Mouse (Mus musculus) intestine, embryonic 14.5 days (tissue): ENCODE measurements around the gene Btnl2. TPM values are rescaled to one million over a fixed set of nuclear protein-coding genes. Genes with fewer than 3 reads are reported as not detected.
A peak's percentile ranks its signal among the peaks of the same experiment; 100 is the strongest.

Experiments
- ATAC-seq: fragments of 200-750 bp; cut with Nextera tagmentation; replicated peaks from 2 replicates; pipeline ENCODE4 v1.8.0; 2017; ENCODE audit warnings: low read depth, moderate number of reproducible peaks, moderate TSS enrichment, moderate library complexity; ENCODE audit not compliant: low FRiP score, low TSS enrichment
- DNase-seq: peaks from one replicate; pipeline ENCODE4 v3.0.0-alpha.2; 2018; ENCODE audit warnings: low spot score
- H3K27ac ChIP-seq: fragments of 300-500 bp; sonication (generic); 2 replicates; pipeline ENCODE4 v1.5.1; 2014; ENCODE audit warnings: low read depth, mild to moderate bottlenecking, control low read depth
- H3K27me3 ChIP-seq: fragments of 300-500 bp; sonication (generic); replicated peaks from 2 replicates; pipeline ENCODE4 v1.6.1; 2014; ENCODE audit warnings: low read length, control low read depth; ENCODE audit not compliant: control insufficient read depth, insufficient read depth
- H3K36me3 ChIP-seq: fragments of 300-500 bp; sonication (generic); 2 replicates; pipeline ENCODE4 v1.6.1; 2014; ENCODE audit warnings: low read length, control low read depth; ENCODE audit not compliant: control insufficient read depth, insufficient read depth
- H3K4me1 ChIP-seq: fragments of 300-500 bp; sonication (generic); replicated peaks from 2 replicates; pipeline ENCODE4 v1.6.1; 2014; ENCODE audit warnings: low read length, control low read depth, mixed read lengths; ENCODE audit not compliant: control insufficient read depth, insufficient read depth
- H3K4me2 ChIP-seq: fragments of 300-500 bp; sonication (generic); 2 replicates; pipeline ENCODE4 v1.6.1; 2014; ENCODE audit warnings: low read length
- H3K4me3 ChIP-seq: fragments of 300-500 bp; sonication (generic); 2 replicates; pipeline ENCODE4 v1.5.1; 2014; ENCODE audit warnings: low read depth, low read length, control low read depth, mixed read lengths
- H3K9ac ChIP-seq: fragments of 300-500 bp; sonication (generic); 2 replicates; pipeline ENCODE4 v1.6.1; 2014; ENCODE audit warnings: mild to moderate bottlenecking, low read length
- H3K9me3 ChIP-seq: fragments of 300-500 bp; sonication (generic); 2 replicates; pipeline ENCODE4 v1.6.1; 2016; ENCODE audit warnings: low read length, control low read depth; ENCODE audit not compliant: control insufficient read depth
- WGBS: fragments of 180-500 bp; shearing (Covaris S2); extraction: QIAGEN DNeasy Blood & Tissue Kit; methylation state at CpG from one replicate; pipeline ENCODE4 v1.1.7; 2014; 5-methylcytosine and 5-hydroxymethylcytosine counted together
- polyA plus RNA-seq: library from polyadenylated mRNA; unstranded; fragments of >200 nt; fragmentation: Nextera tagmentation; extraction: Ambion mirVana; gene quantifications from 2 replicates; pipeline ENCODE4 v1.2.1, GENCODE M21; 2014

Btnl2 gene
- polyA plus RNA-seq, 1 experiment from 2014 or later: 0.81 TPM

GRCm38 (mm10) chr17:34362954-34363546 is 8.4 kb downstream of the Btnl2 start:
- Histone ChIP-seq H3K9ac (no peak overlapping the region), H3K27me3 (0 out of 2 replicates have a peak, but pooled peaks cover 2% of the 10 kb centered on the region), H3K9me3 (no peaks in the 10 kb centered on the region), H3K36me3 (no peaks in the 10 kb centered on the region), H3K4me1 (no peaks in the 10 kb centered on the region), H3K4me2 (no peak overlapping the region), H3K4me3 (no peak overlapping the region), H3K27ac (no peak overlapping the region)
- WGBS: 85% methylated on average over 15 of the region's 15 CpGs
- no peak for DNase-seq
- ATAC-seq: no peak

DNA sequence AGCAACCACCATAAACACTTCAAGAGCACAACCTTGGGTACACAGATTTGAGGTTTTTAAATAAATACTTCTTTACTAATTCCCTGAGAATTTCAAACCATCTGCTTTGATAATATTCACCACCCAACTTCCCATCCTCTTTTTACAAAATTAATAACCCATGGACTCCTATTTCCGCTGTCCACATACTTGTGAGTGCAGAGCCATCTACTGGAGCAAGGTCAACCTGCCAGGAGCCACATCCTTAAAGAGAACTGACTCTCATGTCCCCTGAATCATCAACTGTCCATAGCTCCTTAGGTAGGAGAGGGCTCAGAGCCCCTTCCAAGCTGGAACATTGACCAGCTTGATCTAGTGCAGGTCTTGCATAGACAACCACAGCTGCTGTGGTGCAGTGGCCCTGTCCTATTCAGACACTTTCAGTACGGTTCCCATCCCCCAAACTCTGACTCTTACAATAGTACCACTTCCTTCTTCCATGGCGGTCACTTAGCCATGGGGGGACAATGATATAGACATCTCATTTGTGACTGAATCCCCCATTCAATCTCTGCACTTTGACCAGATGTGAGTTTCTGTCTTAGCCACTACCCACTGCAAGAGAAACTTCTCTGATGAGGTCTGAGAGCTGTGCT is 9.2 kb downstream of the Btnl2 start:
- H3K4me1 ChIP-seq: no peaks in the 10 kb centered on the region
- H3K9me3 ChIP-seq: no peaks in the 10 kb centered on the region
- H3K9ac ChIP-seq: no peak overlapping the region
- 0 out of 2 replicates have a peak, but pooled peaks cover 2% of the 10 kb centered on the region for H3K27me3 ChIP-seq
- H3K27ac ChIP-seq: no peak overlapping the region
- no peak overlapping the region for H3K4me3 ChIP-seq
- 85% methylated on average over 3 of the region's 3 CpGs for WGBS
- H3K36me3 ChIP-seq: no peaks in the 10 kb centered on the region
- no peak overlapping the region for H3K4me2 ChIP-seq
- ATAC-seq: no peak
- no peak for DNase-seq

DNA sequence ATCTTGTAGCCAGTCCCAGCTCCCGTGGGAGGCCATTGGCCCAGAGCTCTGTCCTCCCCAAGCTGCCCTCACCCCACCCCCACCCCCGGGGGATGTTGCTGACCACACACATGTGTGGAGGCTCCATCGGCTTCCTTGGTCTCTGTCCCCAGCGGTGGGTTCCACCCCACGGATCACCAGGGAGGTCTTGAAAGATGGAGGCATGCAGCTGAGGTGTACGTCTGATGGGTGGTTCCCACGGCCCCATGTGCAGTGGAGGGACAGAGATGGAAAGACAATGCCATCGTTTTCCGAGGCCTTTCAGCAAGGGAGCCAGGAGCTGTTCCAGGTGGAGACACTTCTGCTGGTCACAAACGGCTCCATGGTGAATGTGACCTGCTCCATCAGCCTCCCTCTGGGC is 10.4 kb downstream of the Btnl2 start:
- no peak overlapping the region for H3K4me2 ChIP-seq
- H3K27ac ChIP-seq: no peak overlapping the region
- H3K4me1 ChIP-seq: no peaks in the 10 kb centered on the region
- H3K4me3 ChIP-seq: no peak overlapping the region
- H3K27me3 ChIP-seq: 0 out of 2 replicates have a peak, but pooled peaks cover 2% of the 10 kb centered on the region
- ATAC-seq (no peak), DNase-seq (no peak)
- H3K9ac ChIP-seq: no peak overlapping the region
- H3K36me3 ChIP-seq: no peaks in the 10 kb centered on the region
- 79% methylated on average over 10 of the region's 10 CpGs for WGBS
- H3K9me3 ChIP-seq: no peaks in the 10 kb centered on the region

DNA sequence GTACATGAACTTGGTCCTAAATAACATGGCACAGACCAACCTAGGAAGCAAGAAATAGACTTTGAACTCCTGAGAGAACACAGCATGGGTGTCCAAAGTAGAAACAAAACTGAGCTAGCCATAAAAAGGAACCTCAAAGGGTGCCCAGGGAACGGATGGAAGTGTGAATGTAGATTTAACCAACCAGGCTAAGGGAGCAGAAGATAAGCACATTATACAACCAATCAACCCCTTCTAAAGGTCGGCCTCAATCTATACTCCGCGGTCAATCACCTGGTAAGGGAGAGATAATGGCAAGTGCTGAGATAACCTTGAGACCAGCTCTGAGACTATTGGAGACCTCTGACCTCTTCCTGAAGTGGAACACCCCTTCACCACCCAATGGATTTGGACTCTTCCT is 15.9 kb downstream of the Btnl2 start:
- no peaks in the 10 kb centered on the region for H3K27me3 ChIP-seq
- H3K9me3 ChIP-seq: no peaks in the 10 kb centered on the region
- H3K4me2 ChIP-seq: no peak overlapping the region
- DNase-seq: no peak
- H3K4me1 ChIP-seq: no peaks in the 10 kb centered on the region
- no peak overlapping the region for H3K27ac ChIP-seq
- WGBS: 62% methylated on average over 4 of the region's 4 CpGs
- H3K9ac ChIP-seq: no peak overlapping the region
- ATAC-seq: no peak
- no peak overlapping the region for H3K4me3 ChIP-seq
- no peaks in the 10 kb centered on the region for H3K36me3 ChIP-seq

GRCm38 (mm10) chr17:34373055-34373709 is 18.6 kb downstream of the Btnl2 start:
- 61% methylated on average over 6 of the region's 6 CpGs for WGBS
- no peaks in the 10 kb centered on the region for H3K36me3 ChIP-seq
- ATAC-seq: peak; percentile 79

DNA sequence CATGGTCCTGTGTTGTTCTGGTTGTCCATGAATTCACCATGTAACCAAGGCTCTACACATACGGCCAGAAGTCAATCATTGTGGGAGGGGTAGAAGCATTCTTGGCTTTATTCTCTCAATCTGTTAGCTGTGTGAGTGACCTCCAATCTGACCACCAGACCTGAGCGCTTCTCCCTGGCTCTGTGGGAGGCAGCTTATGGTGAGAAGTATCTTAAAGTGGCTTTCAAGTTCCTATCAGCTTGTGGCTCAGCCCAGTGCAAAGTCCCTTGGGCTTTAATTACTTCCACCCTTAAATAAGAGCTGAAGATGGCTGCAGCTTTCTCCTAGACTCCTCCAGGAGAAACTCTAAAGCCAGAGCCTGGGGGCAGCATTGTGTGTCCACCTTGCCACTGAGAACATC is 22.2 kb downstream of the Btnl2 start, which contains the start of gene Btnl1:
TSS of gene Btnl1 (plus strand) at position 286 of the 400 bp plus-strand sequence.
- Histone ChIP-seq H3K9me3 (no peaks in the 10 kb centered on the region), H3K27ac (no peak within 1 kb of the TSS), H3K4me2 (no peak within 1 kb of the TSS), H3K4me3 (no peak within 1 kb of the TSS), H3K27me3 (no peaks in the 10 kb centered on the region), H3K36me3 (no peaks in the 10 kb centered on the region), H3K9ac (no peak within 1 kb of the TSS), H3K4me1 (no peaks in the 10 kb centered on the region)
- DNase-seq: no peak
- no peak for ATAC-seq
- WGBS: 78% methylated on average over 2 of the region's 2 CpGs

More at GRCm38 (mm10) chr17:34373055-34373709, 18.6 kb downstream of the Btnl2 start:
- DNase-seq: no peak
- Histone ChIP-seq H3K27ac (no peak overlapping the region), H3K9me3 (no peaks in the 10 kb centered on the region), H3K4me1 (no peaks in the 10 kb centered on the region), H3K9ac (no peak overlapping the region), H3K27me3 (no peaks in the 10 kb centered on the region), H3K4me2 (no peak overlapping the region), H3K4me3 (no peak overlapping the region)

DNA sequence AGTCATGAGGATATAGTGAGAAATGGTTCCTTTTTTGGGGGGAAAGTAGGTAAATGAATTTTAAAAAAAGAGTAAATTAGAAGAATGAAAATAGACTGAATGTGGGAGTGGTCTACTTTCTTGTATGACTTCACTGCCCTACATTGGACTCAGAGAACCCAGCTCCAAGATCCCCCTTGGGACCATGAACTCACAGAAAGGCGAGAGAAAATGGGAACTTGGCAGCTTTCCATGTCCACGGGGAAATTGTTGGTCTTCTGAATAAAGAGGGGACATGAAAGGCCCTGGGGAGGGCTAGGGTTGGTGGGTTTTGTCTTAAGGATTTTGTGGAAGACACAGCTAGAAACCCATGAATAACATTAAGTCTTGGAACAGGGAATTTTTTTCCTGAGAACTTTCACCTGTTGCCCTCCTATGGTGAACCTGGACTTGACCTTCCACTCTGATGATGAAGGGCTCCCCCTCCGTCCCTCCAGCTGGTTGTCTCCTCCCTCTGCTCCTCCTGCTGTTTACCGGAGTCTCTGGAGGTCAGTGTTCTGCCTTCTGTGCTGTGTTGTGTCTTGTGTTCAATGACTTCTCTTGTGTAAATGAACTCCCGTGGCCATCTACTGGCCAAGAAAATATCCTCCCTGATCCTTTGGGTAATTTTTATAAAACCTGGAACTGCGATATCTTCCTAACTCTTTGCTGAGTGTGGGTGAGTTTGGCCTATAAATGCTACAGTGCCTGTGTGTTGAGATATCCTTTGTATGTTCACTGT is 23.0 kb downstream of the Btnl2 start:
- no peak overlapping the region for H3K27ac ChIP-seq
- no peak overlapping the region for H3K9ac ChIP-seq
- H3K4me3 ChIP-seq: no peak overlapping the region
- no peak overlapping the region for H3K4me2 ChIP-seq
- no peaks in the 10 kb centered on the region for H3K36me3 ChIP-seq
- no peaks in the 10 kb centered on the region for H3K9me3 ChIP-seq
- DNase-seq (no peak), ATAC-seq (no peak)
- no peaks in the 10 kb centered on the region for H3K4me1 ChIP-seq
- H3K27me3 ChIP-seq: no peaks in the 10 kb centered on the region
- WGBS: 60% methylated on average over 6 of the region's 6 CpGs

DNA sequence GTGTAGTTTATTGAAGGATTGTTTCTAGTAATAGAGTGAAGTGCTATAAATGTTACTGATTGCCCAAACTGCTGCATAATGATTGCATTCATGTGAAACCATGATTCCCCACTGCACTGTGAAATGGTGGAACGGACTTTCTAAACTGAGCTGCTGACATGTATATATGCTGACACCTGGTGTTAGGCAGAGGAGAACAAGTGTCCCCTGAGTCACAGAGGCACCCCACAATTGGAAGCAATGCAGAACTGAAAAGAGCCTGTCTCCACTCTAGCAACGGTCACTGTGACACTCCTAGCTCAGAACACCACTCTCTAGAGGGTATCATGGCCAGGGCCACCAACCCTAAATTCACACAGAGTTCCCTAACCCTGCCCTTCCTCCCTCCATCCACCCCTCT is 24.1 kb downstream of the Btnl2 start:
- no peak overlapping the region for H3K27ac ChIP-seq
- ATAC-seq (no peak), DNase-seq (no peak)
- no peaks in the 10 kb centered on the region for H3K36me3 ChIP-seq
- H3K4me2 ChIP-seq: no peak overlapping the region
- H3K4me1 ChIP-seq: no peaks in the 10 kb centered on the region
- no peak overlapping the region for H3K9ac ChIP-seq
- no peak overlapping the region for H3K4me3 ChIP-seq
- WGBS: 70% methylated on average over 2 of the region's 2 CpGs
- no peaks in the 10 kb centered on the region for H3K9me3 ChIP-seq
- no peaks in the 10 kb centered on the region for H3K27me3 ChIP-seq
